Mouse (Mus musculus): ENCODE measurements around the gene Hoxb2. TPM values are rescaled to one million over a fixed set of nuclear protein-coding genes. Genes with fewer than 3 reads are reported as not detected.

The Hoxb2 gene
- polyA plus RNA-seq, 1 experiment from 2014 or later, result 5.9 TPM

DNA sequence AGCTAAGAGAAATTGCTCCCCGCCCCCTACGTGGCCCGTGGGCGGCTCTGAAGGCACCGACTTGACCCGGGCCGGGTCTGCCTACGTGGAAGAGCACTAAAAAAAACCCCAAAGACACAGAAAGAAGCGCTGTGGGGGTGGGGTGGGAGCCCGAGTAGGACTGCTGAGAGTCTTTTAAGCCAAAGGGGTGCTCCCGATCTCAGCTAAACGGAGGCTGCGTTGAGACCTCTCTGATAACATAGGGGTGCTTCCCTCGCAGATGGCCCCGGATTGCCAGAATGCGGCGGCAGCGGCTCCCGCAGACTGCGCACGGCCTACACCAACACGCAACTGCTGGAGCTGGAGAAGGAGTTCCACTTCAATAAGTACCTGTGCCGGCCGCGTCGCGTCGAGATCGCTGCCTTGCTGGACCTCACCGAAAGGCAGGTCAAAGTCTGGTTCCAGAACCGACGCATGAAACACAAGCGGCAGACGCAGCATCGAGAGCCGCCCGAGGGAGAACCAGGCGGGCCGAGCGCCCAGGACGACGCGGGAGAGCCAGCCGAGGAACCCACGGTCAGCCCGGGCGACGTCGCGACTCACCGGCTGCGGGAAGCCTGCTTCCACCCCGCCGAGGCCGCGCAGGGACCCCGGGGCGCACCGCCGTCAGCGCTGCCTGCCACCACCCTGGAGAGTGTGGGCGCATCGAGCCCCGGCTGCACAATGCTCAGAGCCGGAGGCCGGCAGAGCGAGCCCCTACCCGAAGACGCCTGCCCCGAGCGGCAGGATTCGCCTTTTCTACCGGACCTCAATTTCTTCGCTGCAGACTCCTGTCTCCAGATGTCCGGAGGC lies 2.6 kb downstream of the Hoxb2 start:
- Histone ChIP-seq H3K4me2 (peak overlapping the region; percentile 69), H3K4me1 (peaks cover 30% of the 10 kb centered on the region), H3K36me3 (no peaks in the 10 kb centered on the region), H3K27me3 (replicated peaks) (peaks cover 95% of the 10 kb centered on the region), H3K27ac (replicated peaks) (peak overlapping the region; percentile 82), H3K9me3 (no peaks in the 10 kb centered on the region), H3K4me3 (peak overlapping the region; percentile 55), H3K9ac (peak overlapping the region; percentile 82)
- ATAC-seq (ENCODE audit: extremely low read depth, insufficient number of reproducible peaks, low FRiP score, low TSS enrichment), result no peak
- WGBS, result under 1% methylated on average over 75 of the region's 75 CpGs

GRCm38 (mm10) chr11:96353522-96353841 lies 3.2 kb downstream of the Hoxb2 start:
- Histone ChIP-seq H3K4me1 (peaks cover 25% of the 10 kb centered on the region), H3K4me3 (peak overlapping the region; percentile 55), H3K9me3 (no peaks in the 10 kb centered on the region), H3K36me3 (no peaks in the 10 kb centered on the region), H3K27ac (replicated peaks) (peak overlapping the region; percentile 82), H3K27me3 (replicated peaks) (peaks cover 94% of the 10 kb centered on the region), H3K4me2 (peak overlapping the region; percentile 69), H3K9ac (peak overlapping the region; percentile 82)
- WGBS, result 3% methylated on average over 14 of the region's 14 CpGs
- no peak for ATAC-seq (ENCODE audit: extremely low read depth, insufficient number of reproducible peaks, low FRiP score, low TSS enrichment)

- 19% methylated on average over 8 of the region's 8 CpGs for WGBS
- Histone ChIP-seq H3K36me3 (no peaks in the 10 kb centered on the region), H3K27me3 (replicated peaks) (peaks cover 94% of the 10 kb centered on the region), H3K27ac (replicated peaks) (peak overlapping the region; percentile 69), H3K4me2 (peak overlapping the region; percentile 69), H3K9me3 (no peaks in the 10 kb centered on the region), H3K9ac (peak overlapping the region; percentile 78), H3K4me3 (peak overlapping the region; percentile 55), H3K4me1 (peaks cover 23% of the 10 kb centered on the region)
- no peak for ATAC-seq (ENCODE audit: extremely low read depth, insufficient number of reproducible peaks, low FRiP score, low TSS enrichment)
These were observed 3.6 kb downstream of the Hoxb2 start for GRCm38 (mm10) chr11:96353939-96354338.

- H3K9me3 ChIP-seq, result no peaks in the 10 kb centered on the region
- WGBS, result 2% methylated on average over 25 of the region's 25 CpGs
- peaks cover 20% of the 10 kb centered on the region; the same call in 1 of the 2 replicates for H3K4me1 ChIP-seq
- no peak for ATAC-seq (ENCODE audit: extremely low read depth, insufficient number of reproducible peaks, low FRiP score, low TSS enrichment)
- H3K27me3 ChIP-seq (replicated peaks), result peaks cover 92% of the 10 kb centered on the region
- peak overlapping the region; percentile 55 for H3K4me3 ChIP-seq
- H3K9ac ChIP-seq, result peak overlapping the region; percentile 78
- no peaks in the 10 kb centered on the region for H3K36me3 ChIP-seq
- H3K27ac ChIP-seq (replicated peaks), result peak overlapping the region; percentile 69
- peak overlapping the region; percentile 69 for H3K4me2 ChIP-seq
These were observed 4.1 kb downstream of the Hoxb2 start for GRCm38 (mm10) chr11:96354376-96354775.

GRCm38 (mm10) chr11:96354801-96355311 lies 4.5 kb downstream of the Hoxb2 start:
- H3K27ac ChIP-seq (replicated peaks), result peak overlapping the region; percentile 69
- H3K9ac ChIP-seq, result peak overlapping the region; percentile 78
- ATAC-seq (ENCODE audit: extremely low read depth, insufficient number of reproducible peaks, low FRiP score, low TSS enrichment), result no peak
- WGBS, result 9% methylated on average over 9 of the region's 9 CpGs
- H3K9me3 ChIP-seq, result no peaks in the 10 kb centered on the region
- H3K4me1 ChIP-seq, result peaks cover 20% of the 10 kb centered on the region; the same call in 1 of the 2 replicates
- H3K36me3 ChIP-seq, result no peaks in the 10 kb centered on the region
- peak overlapping the region; percentile 69 for H3K4me2 ChIP-seq
- H3K4me3 ChIP-seq, result peak overlapping the region; percentile 55
- H3K27me3 ChIP-seq (replicated peaks), result peaks cover 92% of the 10 kb centered on the region

- Histone ChIP-seq H3K4me2 (no peak overlapping the region), H3K4me1 (peaks cover 5% of the 10 kb centered on the region), H3K9me3 (no peaks in the 10 kb centered on the region), H3K9ac (no peak overlapping the region), H3K27me3 (replicated peaks) (peaks cover 91% of the 10 kb centered on the region), H3K4me3 (no peak overlapping the region), H3K36me3 (no peaks in the 10 kb centered on the region), H3K27ac (replicated peaks) (no peak overlapping the region)
- no peak for ATAC-seq (ENCODE audit: extremely low read depth, insufficient number of reproducible peaks, low FRiP score, low TSS enrichment)
- 15% methylated on average over 5 of the region's 5 CpGs for WGBS
These were observed 13.5 kb downstream of the Hoxb2 start for GRCm38 (mm10) chr11:96363807-96364206.

DNA sequence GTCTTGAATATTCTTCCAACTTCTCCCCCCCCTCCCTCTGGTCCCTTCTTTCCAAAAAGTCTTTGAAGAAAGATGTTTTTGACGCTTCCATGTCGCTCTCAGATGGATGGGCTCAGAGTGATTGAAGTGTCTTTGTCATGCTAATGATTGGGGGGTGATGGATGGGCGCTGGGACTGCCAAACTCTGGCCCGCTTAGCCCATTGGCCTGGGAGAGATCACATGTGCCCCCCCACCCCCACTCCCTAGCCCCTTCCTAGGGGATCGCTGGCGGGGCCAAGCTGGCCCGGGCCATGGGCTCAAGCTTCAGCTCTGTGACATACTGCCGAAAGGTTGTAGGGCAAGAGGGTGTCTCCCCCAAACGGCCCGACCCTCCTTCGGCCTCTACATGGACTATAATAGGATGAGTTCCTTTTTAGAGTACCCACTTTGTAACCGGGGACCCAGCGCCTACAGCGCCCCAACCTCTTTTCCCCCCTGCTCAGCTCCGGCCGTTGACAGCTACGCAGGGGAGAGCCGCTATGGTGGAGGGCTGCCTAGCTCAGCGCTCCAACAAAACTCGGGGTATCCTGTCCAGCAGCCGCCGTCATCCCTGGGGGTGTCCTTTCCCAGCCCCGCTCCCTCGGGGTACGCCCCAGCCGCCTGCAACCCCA lies 15.2 kb downstream of the Hoxb2 start, which contains the start of gene Hoxb1:
Hoxb1 (plus strand) TSS at position 312 of the 651 bp plus-strand sequence.
- WGBS, result 7% methylated on average over 26 of the region's 26 CpGs
- H3K4me1 ChIP-seq, result peaks cover 5% of the 10 kb centered on the region
- no peaks in the 10 kb centered on the region for H3K9me3 ChIP-seq
- peaks cover 96% of the 10 kb centered on the region for H3K27me3 ChIP-seq (replicated peaks)
- H3K36me3 ChIP-seq, result no peaks in the 10 kb centered on the region
- H3K4me3 ChIP-seq, result peak within 1 kb of the TSS; percentile 32
- no peak within 1 kb of the TSS for H3K9ac ChIP-seq
- peak within 1 kb of the TSS; percentile 42 for H3K4me2 ChIP-seq
- ATAC-seq (ENCODE audit: extremely low read depth, insufficient number of reproducible peaks, low FRiP score, low TSS enrichment), result no peak
- H3K27ac ChIP-seq (replicated peaks), result no peak within 1 kb of the TSS

DNA sequence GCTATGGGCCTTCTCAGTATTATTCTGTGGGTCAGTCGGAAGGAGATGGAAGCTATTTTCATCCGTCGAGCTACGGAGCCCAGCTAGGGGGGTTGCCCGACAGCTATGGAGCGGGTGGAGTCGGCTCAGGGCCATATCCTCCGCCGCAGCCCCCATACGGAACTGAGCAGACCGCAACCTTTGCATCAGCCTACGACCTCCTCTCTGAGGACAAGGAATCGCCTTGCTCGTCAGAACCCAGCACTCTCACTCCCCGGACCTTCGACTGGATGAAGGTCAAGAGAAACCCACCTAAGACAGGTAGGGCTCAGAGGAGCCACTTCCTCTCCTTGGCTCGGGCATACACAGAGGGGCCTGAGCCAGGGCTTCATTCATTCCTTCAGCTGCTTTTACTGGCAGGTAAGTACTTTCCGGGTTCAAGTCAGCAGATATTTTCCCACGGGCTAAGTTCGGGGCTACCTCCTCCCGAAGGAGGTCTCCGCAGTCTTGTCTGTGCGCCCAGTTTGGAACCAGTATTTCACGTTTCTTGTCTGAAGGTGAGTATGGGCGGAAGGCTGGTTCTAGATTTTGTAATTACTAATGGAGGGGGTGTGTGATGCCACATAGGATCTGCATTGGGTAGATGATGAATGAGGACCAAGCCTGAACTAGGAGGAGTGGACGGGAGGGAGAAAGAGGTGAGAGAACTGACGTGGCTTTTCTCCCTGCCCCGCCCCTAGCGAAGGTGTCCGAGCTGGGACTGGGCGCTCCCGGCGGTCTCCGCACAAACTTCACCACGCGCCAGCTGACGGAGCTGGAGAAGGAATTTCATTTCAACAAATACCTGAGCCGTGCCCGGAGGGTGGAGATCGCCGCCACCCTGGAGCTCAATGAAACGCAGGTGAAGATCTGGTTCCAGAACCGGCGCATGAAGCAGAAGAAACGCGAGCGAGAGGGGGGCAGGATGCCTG lies 16.0 kb downstream of the Hoxb2 start:
- peak overlapping the region; percentile 32 for H3K4me3 ChIP-seq
- peak overlapping the region; percentile 42 for H3K4me2 ChIP-seq
- H3K9ac ChIP-seq, result no peak overlapping the region
- H3K9me3 ChIP-seq, result no peaks in the 10 kb centered on the region
- no peaks in the 10 kb centered on the region for H3K36me3 ChIP-seq
- peaks cover 99% of the 10 kb centered on the region for H3K27me3 ChIP-seq (replicated peaks)
- 3% methylated on average over 47 of the region's 47 CpGs for WGBS
- H3K4me1 ChIP-seq, result peaks cover 5% of the 10 kb centered on the region
- H3K27ac ChIP-seq (replicated peaks), result no peak overlapping the region
- ATAC-seq (ENCODE audit: extremely low read depth, insufficient number of reproducible peaks, low FRiP score, low TSS enrichment), result no peak

DNA sequence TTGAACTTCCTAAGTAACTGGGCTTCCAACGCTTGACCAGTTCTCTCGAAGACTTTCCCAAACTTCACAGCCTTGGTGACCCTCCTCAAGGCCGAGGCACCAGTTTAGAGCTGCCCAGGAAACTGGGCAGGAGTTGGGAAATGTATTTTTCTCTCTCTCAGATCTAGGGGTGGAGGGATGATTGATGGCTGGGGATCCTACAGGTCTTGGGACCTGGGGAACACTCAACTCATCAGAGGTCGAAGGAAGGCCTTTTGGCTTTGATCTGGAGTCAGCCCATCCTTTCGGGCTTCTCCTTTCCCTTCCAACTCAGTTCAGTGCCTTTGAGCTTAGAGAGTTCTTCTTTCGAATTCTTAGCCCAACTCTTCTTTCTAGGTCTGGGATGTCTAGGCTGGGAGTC lies 16.8 kb downstream of the Hoxb2 start:
- no peak overlapping the region for H3K9ac ChIP-seq
- 23% methylated on average over 6 of the region's 6 CpGs for WGBS
- H3K9me3 ChIP-seq, result no peaks in the 10 kb centered on the region
- no peak overlapping the region for H3K27ac ChIP-seq (replicated peaks)
- no peak for ATAC-seq (ENCODE audit: extremely low read depth, insufficient number of reproducible peaks, low FRiP score, low TSS enrichment)
- peaks cover 99% of the 10 kb centered on the region for H3K27me3 ChIP-seq (replicated peaks)
- H3K4me1 ChIP-seq, result peaks cover 5% of the 10 kb centered on the region
- no peak overlapping the region for H3K4me2 ChIP-seq
- H3K36me3 ChIP-seq, result no peaks in the 10 kb centered on the region
- no peak overlapping the region for H3K4me3 ChIP-seq

DNA sequence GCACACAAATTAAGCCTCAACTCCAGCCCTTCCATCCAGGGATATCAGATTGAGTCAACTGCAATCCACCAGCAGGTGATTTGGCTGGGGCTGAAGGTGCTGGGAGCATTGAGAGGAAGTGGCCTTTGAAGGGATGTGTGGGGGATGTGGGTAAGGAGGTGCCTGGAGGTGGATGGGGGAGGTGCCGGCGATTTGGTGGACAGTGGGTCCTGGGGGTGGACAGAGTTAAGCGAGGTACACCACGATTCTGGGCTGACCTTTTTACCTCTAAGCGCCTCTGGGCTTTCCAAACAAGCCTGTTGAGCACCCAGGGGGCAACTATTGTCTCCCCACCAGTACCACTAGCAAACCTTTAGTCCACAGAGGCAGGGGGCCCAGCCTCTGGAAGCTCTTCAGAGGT lies 18.4 kb downstream of the Hoxb2 start:
- Histone ChIP-seq H3K4me2 (no peak overlapping the region), H3K27me3 (replicated peaks) (peaks cover 99% of the 10 kb centered on the region), H3K4me1 (peaks cover 10% of the 10 kb centered on the region), H3K9me3 (no peaks in the 10 kb centered on the region), H3K9ac (no peak overlapping the region), H3K36me3 (no peaks in the 10 kb centered on the region), H3K4me3 (no peak overlapping the region), H3K27ac (replicated peaks) (no peak overlapping the region)
- no peak for ATAC-seq (ENCODE audit: extremely low read depth, insufficient number of reproducible peaks, low FRiP score, low TSS enrichment)
- WGBS, result 26% methylated on average over 5 of the region's 5 CpGs

DNA sequence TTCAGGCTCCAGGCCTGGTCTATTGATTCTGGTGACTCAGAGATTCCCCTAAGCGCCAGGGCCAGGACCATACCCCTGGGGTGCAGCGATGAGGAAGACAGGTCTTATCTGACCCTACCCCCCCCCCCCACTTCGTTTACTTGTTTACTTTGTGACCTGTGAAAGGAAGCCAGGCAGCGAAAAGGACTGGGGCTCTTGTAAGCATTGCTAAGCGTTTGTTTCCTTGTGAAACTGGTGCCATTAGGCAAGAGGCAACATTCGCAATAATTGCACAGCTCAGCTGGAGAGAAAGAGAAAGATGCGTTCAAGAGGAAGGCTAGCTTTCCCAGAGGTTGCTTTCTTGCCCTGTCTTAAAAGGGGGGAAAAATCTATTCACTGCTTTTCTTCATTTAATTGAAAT lies 18.8 kb downstream of the Hoxb2 start:
- H3K9ac ChIP-seq, result no peak overlapping the region
- WGBS, result 28% methylated on average over 7 of the region's 7 CpGs
- H3K9me3 ChIP-seq, result no peaks in the 10 kb centered on the region
- peaks cover 10% of the 10 kb centered on the region for H3K4me1 ChIP-seq
- no peak overlapping the region for H3K27ac ChIP-seq (replicated peaks)
- H3K27me3 ChIP-seq (replicated peaks), result peaks cover 99% of the 10 kb centered on the region
- no peaks in the 10 kb centered on the region for H3K36me3 ChIP-seq
- ATAC-seq (ENCODE audit: extremely low read depth, insufficient number of reproducible peaks, low FRiP score, low TSS enrichment), result no peak
- H3K4me2 ChIP-seq, result no peak overlapping the region
- H3K4me3 ChIP-seq, result no peak overlapping the region

Data from heart, embryonic 13.5 days (tissue).